Mouse (Mus musculus): ENCODE measurements around the gene Zfp536.

- TF ChIP-seq CTCF (IDR thresholded peaks at IDR 0.05) (peak; percentile 90), POLR2A (IDR thresholded peaks at IDR 0.05; ENCODE audit: insufficient read depth, low read depth, low read length) (no peak), EP300 (IDR thresholded peaks at IDR 0.05; ENCODE audit: insufficient read depth, low read depth, low read length) (no peak)
Observed at GRCm38 (mm10) chr7:37775502-37775901, 2.1 kb upstream of the Zfp536 start.

Measured in heart, adult 2 months (tissue).